ENCODE assay signal across 8 mouse cellular contexts in genomic region chr16:77328628-77329159, GRCm38 (mm10).
DNase-seq lines count a peak whose midpoint lies in the region; ATAC-seq and TF ChIP-seq lines count a peak whose summit lies in the region.

No protein-coding gene starts in this region.

- no peak overlapping the region for H3K27ac ChIP-seq in cerebellum, adult 2 months (ENCODE audit: insufficient read depth, low read length)
- peak overlapping the region; percentile 80 for H3K27ac ChIP-seq in liver, embryonic 13.5 days
- peak overlapping the region; percentile 98 for H3K27ac ChIP-seq in stomach, embryonic 16.5 days (ENCODE audit: low read length)

- no peak for ATAC-seq in megakaryocyte, adult 5-6 weeks (ENCODE audit: poor library complexity, severe bottlenecking)
- ATAC-seq in liver, embryonic 13.5 days (ENCODE audit: low read depth): no peak
- no peak; the same call in 1 of the 2 replicates for ATAC-seq in stomach, embryonic 16.5 days (ENCODE audit: insufficient read depth, low FRiP score)

- H3K4me3 ChIP-seq in cerebellum, adult 2 months (replicated peaks; ENCODE audit: insufficient read depth, low read depth, low read length): peak overlapping the region; percentile 28
- peak overlapping the region; percentile 86 for H3K4me3 ChIP-seq in megakaryocyte, embryonic 14.5 days (replicated peaks)
- peak overlapping the region; percentile 44 for H3K4me3 ChIP-seq in liver, embryonic 13.5 days (replicated peaks)
- peak overlapping the region; percentile 55 for H3K4me3 ChIP-seq in stomach, embryonic 16.5 days (replicated peaks; ENCODE audit: low read length)

- WGBS in cerebellum, adult 2 months: 60% methylated on average over 6 of the region's 6 CpGs
- 55% methylated on average over 6 of the region's 6 CpGs for WGBS in liver, embryonic 13.5 days (ENCODE audit: insufficient replicate concordance)
- WGBS in stomach, embryonic 16.5 days: 27% methylated on average over 6 of the region's 6 CpGs

- peak overlapping the region; percentile 51 for H3K4me2 ChIP-seq in liver, embryonic 13.5 days
- peak overlapping the region; percentile 52 for H3K4me2 ChIP-seq in stomach, embryonic 16.5 days (ENCODE audit: low read depth, low read length)

- H3K4me1 ChIP-seq in cerebellum, adult 2 months (ENCODE audit: control insufficient read depth, insufficient read depth, low read length): no peaks in the 10 kb centered on the region
- peaks cover 10% of the 10 kb centered on the region for H3K4me1 ChIP-seq in megakaryocyte, embryonic 14.5 days
- no peaks in the 10 kb centered on the region for H3K4me1 ChIP-seq in liver, embryonic 13.5 days (replicated peaks)
- peaks cover 7% of the 10 kb centered on the region for H3K4me1 ChIP-seq in stomach, embryonic 16.5 days (ENCODE audit: control insufficient read depth, insufficient read depth, low read length)

- no peaks in the 10 kb centered on the region for H3K36me3 ChIP-seq in megakaryocyte, embryonic 14.5 days (replicated peaks; ENCODE audit: low read length)
- no peaks in the 10 kb centered on the region for H3K36me3 ChIP-seq in liver, embryonic 13.5 days
- H3K36me3 ChIP-seq in stomach, embryonic 16.5 days (ENCODE audit: control insufficient read depth, insufficient read depth, low read length): no peaks in the 10 kb centered on the region

- H3K9me3 ChIP-seq in megakaryocyte, embryonic 14.5 days: no peaks in the 10 kb centered on the region
- H3K9me3 ChIP-seq in liver, embryonic 13.5 days (replicated peaks): no peaks in the 10 kb centered on the region
- no peaks in the 10 kb centered on the region for H3K9me3 ChIP-seq in stomach, embryonic 16.5 days (replicated peaks; ENCODE audit: control insufficient read depth, low read length)

- peak overlapping the region; percentile 49 for H3K9ac ChIP-seq in liver, embryonic 13.5 days
- peak overlapping the region; percentile 84 for H3K9ac ChIP-seq in stomach, embryonic 16.5 days (ENCODE audit: low read length)

- DNase-seq in cerebellum, adult 2 months: no peak
- DNase-seq in cerebellum, postnatal 25 days: no peak
- no peak for DNase-seq in liver, embryonic 13.5 days
- no peak for DNase-seq in urinary bladder, adult 18-20 months (ENCODE audit: low spot score in 2 of 2)
- no peak for DNase-seq in cerebellum, postnatal 36 days

- TF ChIP-seq CTCF in cerebellum, adult 2 months (IDR thresholded peaks at IDR 0.05; ENCODE audit: borderline replicate concordance, insufficient read depth, low read depth, low read length): no peak

- TF ChIP-seq POLR2A in cerebellum, adult 2 months (IDR thresholded peaks at IDR 0.05; ENCODE audit: borderline replicate concordance, insufficient read depth, low read length): no peak

- H3K27me3 ChIP-seq in cerebellum, adult 2 months (ENCODE audit: control insufficient read depth, insufficient read depth, low read length): no peaks in the 10 kb centered on the region
- H3K27me3 ChIP-seq in megakaryocyte, embryonic 14.5 days (replicated peaks): no peaks in the 10 kb centered on the region
- no peaks in the 10 kb centered on the region for H3K27me3 ChIP-seq in liver, embryonic 13.5 days
- no peaks in the 10 kb centered on the region for H3K27me3 ChIP-seq in stomach, embryonic 16.5 days (ENCODE audit: control insufficient read depth, insufficient read depth, low read length)

Comparison
In these comparisons a context has a peak if more than half of its experiments do, and no peak if none do; other contexts are left out.
1. H3K4me3 ChIP-seq: peak in every context shown above with its lines; median percentile 86 in megakaryocyte, embryonic 14.5 days; 55 in stomach, embryonic 16.5 days; 44 in liver, embryonic 13.5 days; 28 in cerebellum, adult 2 months.